Mouse (Mus musculus): Measurements from ENCODE around the gene Abhd17b. TPM values are rescaled to one million over a fixed set of nuclear protein-coding genes. Genes with fewer than 3 reads are reported as not detected.

Gene Abhd17b
- total and polyA plus RNA-seq, 3 experiments = 19.3 to 62.1 (median 33.5) TPM

GRCm38 (mm10) chr19:21615801-21616200 is 37.2 kb upstream of the Abhd17b start:
- H3K4me1 ChIP-seq (ENCODE audit: control insufficient read depth in 1 of 2, insufficient read depth in 2 of 2) = peaks cover 0 to 37% of the 10 kb centered on the region in 2 experiments; a peak in 2 of 4 replicates
- no peak overlapping the region for H3K9ac ChIP-seq (ENCODE audit: insufficient read depth, low read depth)
- DNase-seq (ENCODE audit: extremely low read depth) = no peak
- H3K27me3 ChIP-seq (replicated peaks) = no peaks in the 10 kb centered on the region
- H3K4me2 ChIP-seq (ENCODE audit: insufficient read depth, low read depth, poor library complexity, severe bottlenecking) = no peak overlapping the region
- no peaks in the 10 kb centered on the region for H3K9me3 ChIP-seq (replicated peaks; ENCODE audit: low read length)
- peaks cover 9% of the 10 kb centered on the region for H3K79me2 ChIP-seq (replicated peaks; ENCODE audit: control insufficient read depth, extremely low read depth, insufficient read depth, poor library complexity, severe bottlenecking)
- H3K27ac ChIP-seq (ENCODE audit: insufficient read depth, low read depth) = no peak overlapping the region
- dilution Hi-C loops (cut with MboI; ENCODE audit: extremely low pct_ligation_motif_present, extremely low pct_unique_long_range_greater_than_20kb, low sequenced_read_pairs) = no loop called here
- TF ChIP-seq MAX (IDR thresholded peaks at IDR 0.05; ENCODE audit: low read length) (no peak), ZKSCAN1 (IDR thresholded peaks at IDR 0.05; ENCODE audit: borderline replicate concordance, low read depth, low read length) (no peak), RCOR1 (conservative IDR thresholded peaks at IDR 0.05; ENCODE audit: low read depth, low read length) (no peak), ETS1 (conservative IDR thresholded peaks at IDR 0.05; ENCODE audit: low read depth, low read length) (no peak), MAZ (IDR thresholded peaks at IDR 0.05; ENCODE audit: low read depth, low read length) (no peak), ZNF384 (IDR thresholded peaks at IDR 0.05; ENCODE audit: low read depth, low read length) (no peak), PAX5 (IDR thresholded peaks at IDR 0.05; ENCODE audit: low read length) (no peak), RAD21 (IDR thresholded peaks at IDR 0.05; ENCODE audit: low read depth, low read length) (no peak), E2F4 (IDR thresholded peaks at IDR 0.05; ENCODE audit: insufficient replicate concordance, low read depth, low read length) (no peak), IRF4 (IDR thresholded peaks at IDR 0.05; ENCODE audit: low read depth, low read length) (no peak), UBTF (IDR thresholded peaks at IDR 0.05; ENCODE audit: low read depth, low read length) (no peak)
- no peak overlapping the region for H3K4me3 ChIP-seq (replicated peaks in 1 of 3; ENCODE audit: low read depth in 2 of 3, low read length in 2 of 3, poor library complexity in 1 of 3)
- in situ Hi-C loops (cut with MboI; ENCODE audit: low pct_ligation_motif_present, low pct_unique_long_range_greater_than_20kb, low sequenced_read_pairs) = no loop called here
- peaks cover 7 to 27% of the 10 kb centered on the region in 2 experiments for H3K36me3 ChIP-seq (replicated peaks in 1 of 2; ENCODE audit: control insufficient read depth in 1 of 2, insufficient read depth in 1 of 2, low read length in 1 of 2)

DNA sequence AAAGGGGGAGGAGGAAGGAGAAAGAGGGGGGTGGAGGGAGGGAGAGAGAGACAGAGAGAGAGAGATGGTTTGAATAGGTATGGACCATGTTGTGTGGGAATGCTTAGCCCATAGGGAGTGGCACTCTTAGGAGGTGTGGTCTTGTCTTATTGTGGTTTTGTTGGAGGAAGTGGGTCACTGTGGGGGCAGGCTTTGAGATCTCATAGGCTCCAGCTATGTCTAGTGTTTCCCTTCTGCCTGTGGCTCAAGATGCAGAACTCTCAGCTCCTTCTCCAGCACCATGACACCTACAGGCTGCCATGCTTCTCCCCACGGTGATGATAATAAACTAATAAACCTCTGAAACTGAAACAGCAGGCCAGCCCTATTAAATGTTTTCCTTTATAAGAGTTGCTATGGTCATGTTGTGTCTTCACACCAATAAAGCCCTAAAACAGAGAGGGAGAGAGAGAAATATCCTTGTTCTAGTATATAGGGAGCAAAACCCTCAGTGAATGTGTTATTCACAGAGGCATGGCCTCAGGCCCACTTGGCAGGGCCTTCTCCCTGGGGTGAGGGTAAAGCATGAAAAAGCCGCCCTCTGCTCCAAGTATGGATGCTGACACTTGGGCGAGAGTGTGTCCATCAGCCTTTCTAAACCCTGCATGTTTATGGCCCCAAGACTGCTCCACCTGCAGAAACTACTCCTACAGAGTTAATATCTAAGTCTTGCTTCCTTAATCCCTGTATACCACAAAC is 29.4 kb upstream of the Abhd17b start:
- dilution Hi-C loops (cut with MboI; ENCODE audit: extremely low pct_ligation_motif_present, extremely low pct_unique_long_range_greater_than_20kb, low sequenced_read_pairs) (no loop called here), in situ Hi-C loops (cut with MboI; ENCODE audit: low pct_ligation_motif_present, low pct_unique_long_range_greater_than_20kb, low sequenced_read_pairs) (no loop called here)
- H3K9me3 ChIP-seq (replicated peaks; ENCODE audit: low read length) = no peaks in the 10 kb centered on the region
- no peak overlapping the region for H3K27ac ChIP-seq (ENCODE audit: insufficient read depth, low read depth)
- no peaks in the 10 kb centered on the region for H3K27me3 ChIP-seq (replicated peaks)
- H3K4me2 ChIP-seq (ENCODE audit: insufficient read depth, low read depth, poor library complexity, severe bottlenecking) = no peak overlapping the region
- no peak for DNase-seq (ENCODE audit: extremely low read depth)
- H3K36me3 ChIP-seq (replicated peaks in 1 of 2; ENCODE audit: control insufficient read depth in 1 of 2, insufficient read depth in 1 of 2, low read length in 1 of 2) = peaks cover 3 to 20% of the 10 kb centered on the region in 2 experiments
- no peak overlapping the region for H3K9ac ChIP-seq (ENCODE audit: insufficient read depth, low read depth)
- peaks cover 7% of the 10 kb centered on the region for H3K79me2 ChIP-seq (replicated peaks; ENCODE audit: control insufficient read depth, extremely low read depth, insufficient read depth, poor library complexity, severe bottlenecking)
- no peak for TF ChIP-seq MAX (IDR thresholded peaks at IDR 0.05; ENCODE audit: low read length)
- TF ChIP-seq ETS1 (conservative IDR thresholded peaks at IDR 0.05; ENCODE audit: low read depth, low read length) = no peak
- no peak for TF ChIP-seq ZMIZ1 (IDR thresholded peaks at IDR 0.05; ENCODE audit: low read depth, low read length)
- TF ChIP-seq POLR2AphosphoS2 (IDR thresholded peaks at IDR 0.05; ENCODE audit: low read depth, low read length) = no peak
- TF ChIP-seq MYC (IDR thresholded peaks at IDR 0.05; ENCODE audit: low read depth, low read length) = no peak
- no peak for TF ChIP-seq HCFC1 (IDR thresholded peaks at IDR 0.05; ENCODE audit: low read depth, low read length)
- no peak for TF ChIP-seq SMC3 (IDR thresholded peaks at IDR 0.05; ENCODE audit: low read depth, low read length)
- TF ChIP-seq NRF1 (IDR thresholded peaks at IDR 0.05; ENCODE audit: low read depth, low read length) = no peak
- TF ChIP-seq JUN (IDR thresholded peaks at IDR 0.05; ENCODE audit: insufficient read depth, low read depth, low read length) = no peak
- no peak for TF ChIP-seq ELF1 (IDR thresholded peaks at IDR 0.05; ENCODE audit: low read depth, low read length)
- no peak for TF ChIP-seq PAX5 (IDR thresholded peaks at IDR 0.05; ENCODE audit: low read length)
- no peak for TF ChIP-seq ZKSCAN1 (IDR thresholded peaks at IDR 0.05; ENCODE audit: borderline replicate concordance, low read depth, low read length)
- TF ChIP-seq UBTF (IDR thresholded peaks at IDR 0.05; ENCODE audit: low read depth, low read length) = no peak
- TF ChIP-seq NELFE (IDR thresholded peaks at IDR 0.05; ENCODE audit: low read depth, low read length) = no peak
- no peak for TF ChIP-seq BHLHE40 (IDR thresholded peaks at IDR 0.05; ENCODE audit: low read depth, low read length)
- TF ChIP-seq MEF2A (IDR thresholded peaks at IDR 0.05; ENCODE audit: borderline replicate concordance, low read depth, low read length) = no peak
- TF ChIP-seq TBP (conservative IDR thresholded peaks at IDR 0.05; ENCODE audit: low read depth, low read length) = no peak
- no peak for TF ChIP-seq EP300 (IDR thresholded peaks at IDR 0.05; ENCODE audit: low read length)
- no peak for TF ChIP-seq KAT2A (IDR thresholded peaks at IDR 0.05; ENCODE audit: insufficient replicate concordance, low read length)
- H3K4me1 ChIP-seq (ENCODE audit: control insufficient read depth in 1 of 2, insufficient read depth in 2 of 2) = peaks cover 3 to 19% of the 10 kb centered on the region in 2 experiments
- H3K4me3 ChIP-seq (replicated peaks in 1 of 3; ENCODE audit: low read depth in 2 of 3, low read length in 2 of 3, poor library complexity in 1 of 3) = no peak overlapping the region
